Mouse (Mus musculus): Measurements from ENCODE around the gene Patj. TPM values are rescaled to one million over a fixed set of nuclear protein-coding genes. Genes with fewer than 3 reads are reported as not detected.

The Patj gene
- polyA plus RNA-seq, 1 experiment: 25.3 TPM

GRCm38 (mm10) chr4:98486475-98486874, 90.9 kb downstream of the Patj start:
- 68% methylated on average over 3 of the region's 3 CpGs for WGBS
- Histone ChIP-seq H3K27me3 (replicated peaks; ENCODE audit: control insufficient read depth, insufficient read depth, low read length) (no peaks in the 10 kb centered on the region), H3K27ac (ENCODE audit: insufficient read depth, low read depth, low read length) (no peak overlapping the region), H3K4me3 (ENCODE audit: insufficient read depth, low read depth, low read length) (no peak overlapping the region), H3K4me1 (ENCODE audit: control insufficient read depth, insufficient read depth, low read length) (no peaks in the 10 kb centered on the region), H3K36me3 (ENCODE audit: control insufficient read depth, insufficient read depth, low read length) (peaks cover 1% of the 10 kb centered on the region)
- DNase-seq: no peak
- TF ChIP-seq CTCF (conservative IDR thresholded peaks at IDR 0.05; ENCODE audit: insufficient read depth, insufficient read length, low read depth, low read length): no peak
- TF ChIP-seq POLR2A (IDR thresholded peaks at IDR 0.05; ENCODE audit: low read depth, low read length): no peak

GRCm38 (mm10) chr4:98486901-98487300, 91.3 kb downstream of the Patj start:
- Histone ChIP-seq H3K36me3 (ENCODE audit: control insufficient read depth, insufficient read depth, low read length) (no peaks in the 10 kb centered on the region; the same call in 1 of the 2 replicates), H3K4me1 (ENCODE audit: control insufficient read depth, insufficient read depth, low read length) (no peaks in the 10 kb centered on the region), H3K27ac (ENCODE audit: insufficient read depth, low read depth, low read length) (no peak overlapping the region), H3K27me3 (replicated peaks; ENCODE audit: control insufficient read depth, insufficient read depth, low read length) (no peaks in the 10 kb centered on the region), H3K4me3 (ENCODE audit: insufficient read depth, low read depth, low read length) (no peak overlapping the region)
- 92% methylated on average over 4 of the region's 4 CpGs for WGBS
- TF ChIP-seq CTCF (conservative IDR thresholded peaks at IDR 0.05; ENCODE audit: insufficient read depth, insufficient read length, low read depth, low read length) (no peak), POLR2A (IDR thresholded peaks at IDR 0.05; ENCODE audit: low read depth, low read length) (no peak)
- DNase-seq: no peak

GRCm38 (mm10) chr4:98489386-98489785, 93.8 kb downstream of the Patj start:
- no peak for DNase-seq
- 40% methylated on average over 1 of the region's 1 CpGs for WGBS
- TF ChIP-seq CTCF (conservative IDR thresholded peaks at IDR 0.05; ENCODE audit: insufficient read depth, insufficient read length, low read depth, low read length): 0 out of 2 replicates have a peak, but pooled peaks have one; percentile 2
- no peak for TF ChIP-seq POLR2A (IDR thresholded peaks at IDR 0.05; ENCODE audit: low read depth, low read length)

GRCm38 (mm10) chr4:98498341-98498740, 102.8 kb downstream of the Patj start:
- no peaks in the 10 kb centered on the region for H3K4me1 ChIP-seq (ENCODE audit: control insufficient read depth, insufficient read depth, low read length)
- no peak overlapping the region for H3K4me3 ChIP-seq (ENCODE audit: insufficient read depth, low read depth, low read length)
- no peaks in the 10 kb centered on the region for H3K27me3 ChIP-seq (replicated peaks; ENCODE audit: control insufficient read depth, insufficient read depth, low read length)
- 89% methylated on average over 4 of the region's 4 CpGs for WGBS
- H3K36me3 ChIP-seq (ENCODE audit: control insufficient read depth, insufficient read depth, low read length): no peaks in the 10 kb centered on the region; the same call in 1 of the 2 replicates
- no peak overlapping the region for H3K27ac ChIP-seq (ENCODE audit: insufficient read depth, low read depth, low read length)
- TF ChIP-seq POLR2A (IDR thresholded peaks at IDR 0.05; ENCODE audit: low read depth, low read length): no peak
- TF ChIP-seq CTCF (conservative IDR thresholded peaks at IDR 0.05; ENCODE audit: insufficient read depth, insufficient read length, low read depth, low read length): no peak
- no peak for DNase-seq

More at GRCm38 (mm10) chr4:98489386-98489785, 93.8 kb downstream of the Patj start:
- Histone ChIP-seq H3K36me3 (ENCODE audit: control insufficient read depth, insufficient read depth, low read length) (no peaks in the 10 kb centered on the region; the same call in 1 of the 2 replicates), H3K27me3 (replicated peaks; ENCODE audit: control insufficient read depth, insufficient read depth, low read length) (no peaks in the 10 kb centered on the region), H3K4me3 (ENCODE audit: insufficient read depth, low read depth, low read length) (no peak overlapping the region), H3K4me1 (ENCODE audit: control insufficient read depth, insufficient read depth, low read length) (no peaks in the 10 kb centered on the region), H3K27ac (ENCODE audit: insufficient read depth, low read depth, low read length) (no peak overlapping the region)

GRCm38 (mm10) chr4:98500182-98500581, 104.6 kb downstream of the Patj start:
- H3K27ac ChIP-seq (ENCODE audit: insufficient read depth, low read depth, low read length): no peak overlapping the region
- H3K4me3 ChIP-seq (ENCODE audit: insufficient read depth, low read depth, low read length): no peak overlapping the region
- TF ChIP-seq CTCF (conservative IDR thresholded peaks at IDR 0.05; ENCODE audit: insufficient read depth, insufficient read length, low read depth, low read length) (peak; percentile 59), POLR2A (IDR thresholded peaks at IDR 0.05; ENCODE audit: low read depth, low read length) (no peak)
- no peaks in the 10 kb centered on the region for H3K4me1 ChIP-seq (ENCODE audit: control insufficient read depth, insufficient read depth, low read length)
- no peaks in the 10 kb centered on the region for H3K27me3 ChIP-seq (replicated peaks; ENCODE audit: control insufficient read depth, insufficient read depth, low read length)
- DNase-seq: peak; percentile 24
- H3K36me3 ChIP-seq (ENCODE audit: control insufficient read depth, insufficient read depth, low read length): no peaks in the 10 kb centered on the region; the same call in 1 of the 2 replicates
- WGBS: 69% methylated on average over 5 of the region's 5 CpGs

GRCm38 (mm10) chr4:98500875-98501274, 105.3 kb downstream of the Patj start:
- no peaks in the 10 kb centered on the region for H3K4me1 ChIP-seq (ENCODE audit: control insufficient read depth, insufficient read depth, low read length)
- no peak overlapping the region for H3K4me3 ChIP-seq (ENCODE audit: insufficient read depth, low read depth, low read length)
- TF ChIP-seq CTCF (conservative IDR thresholded peaks at IDR 0.05; ENCODE audit: insufficient read depth, insufficient read length, low read depth, low read length) (no peak), POLR2A (IDR thresholded peaks at IDR 0.05; ENCODE audit: low read depth, low read length) (no peak)
- H3K36me3 ChIP-seq (ENCODE audit: control insufficient read depth, insufficient read depth, low read length): no peaks in the 10 kb centered on the region; the same call in 1 of the 2 replicates
- peak; percentile 12 for DNase-seq
- WGBS: 56% methylated on average over 2 of the region's 2 CpGs
- no peaks in the 10 kb centered on the region for H3K27me3 ChIP-seq (replicated peaks; ENCODE audit: control insufficient read depth, insufficient read depth, low read length)
- H3K27ac ChIP-seq (ENCODE audit: insufficient read depth, low read depth, low read length): no peak overlapping the region

- WGBS: 66% methylated on average over 3 of the region's 3 CpGs
- TF ChIP-seq CTCF (conservative IDR thresholded peaks at IDR 0.05; ENCODE audit: insufficient read depth, insufficient read length, low read depth, low read length) (no peak), POLR2A (IDR thresholded peaks at IDR 0.05; ENCODE audit: low read depth, low read length) (no peak)
- H3K36me3 ChIP-seq (ENCODE audit: control insufficient read depth, insufficient read depth, low read length): no peaks in the 10 kb centered on the region
- H3K27me3 ChIP-seq (replicated peaks; ENCODE audit: control insufficient read depth, insufficient read depth, low read length): no peaks in the 10 kb centered on the region
- no peak overlapping the region for H3K4me3 ChIP-seq (ENCODE audit: insufficient read depth, low read depth, low read length)
- H3K27ac ChIP-seq (ENCODE audit: insufficient read depth, low read depth, low read length): peak overlapping the region; percentile 62
- H3K4me1 ChIP-seq (ENCODE audit: control insufficient read depth, insufficient read depth, low read length): peaks cover 9% of the 10 kb centered on the region
- DNase-seq: no peak
Observed at GRCm38 (mm10) chr4:98504743-98505142, 109.2 kb downstream of the Patj start.

All from kidney, adult 2 months (tissue).